Mouse (Mus musculus): Measurements from ENCODE around the gene Ciz1. TPM values are rescaled to one million over a fixed set of nuclear protein-coding genes. Genes with fewer than 3 reads are reported as not detected.
"Not testable (repeated sequence)": the region's sequence is repeated elsewhere in the genome, so short reads cannot be mapped to it uniquely, and the experiment has no call there.

Gene Ciz1
- polyA plus RNA-seq, 1 experiment from 2014 or later: 51.9 TPM

- H3K4me2 ChIP-seq: no peak overlapping the region
- H3K27me3 ChIP-seq (ENCODE audit: insufficient read depth, low read length): peaks cover 6% of the 10 kb centered on the region
- peaks cover 8% of the 10 kb centered on the region for H3K4me1 ChIP-seq (ENCODE audit: insufficient read depth)
- DNase-seq: no peak
- WGBS: 45% methylated on average over 10 of the region's 10 CpGs
- no peaks in the 10 kb centered on the region for H3K9me3 ChIP-seq (ENCODE audit: low read depth, low read length)
- no peak overlapping the region for H3K27ac ChIP-seq (ENCODE audit: low read depth)
- no peaks in the 10 kb centered on the region for H3K36me3 ChIP-seq (ENCODE audit: insufficient read depth)
- no peak for TF ChIP-seq CTCF (IDR thresholded peaks at IDR 0.05; ENCODE audit: low read depth)
- H3K4me3 ChIP-seq (ENCODE audit: low read depth, low read length): no peak overlapping the region
- no peak for ATAC-seq (ENCODE audit: insufficient read depth)
- no peak overlapping the region; the same call in 1 of the 2 replicates for H3K9ac ChIP-seq
These were observed 6.3 kb downstream of the Ciz1 start for GRCm38 (mm10) chr2:32358381-32358780.

- Histone ChIP-seq H3K27ac (ENCODE audit: low read depth) (no peak overlapping the region), H3K9ac (no peak overlapping the region)
These were observed 8.6 kb downstream of the Ciz1 start for GRCm38 (mm10) chr2:32360741-32361140.

GRCm38 (mm10) chr2:32361437-32361836 lies 9.3 kb downstream of the Ciz1 start:
- Histone ChIP-seq H3K4me3 (ENCODE audit: low read depth, low read length) (peak overlapping the region; percentile 33), H3K27me3 (ENCODE audit: insufficient read depth, low read length) (peaks cover 6% of the 10 kb centered on the region), H3K27ac (ENCODE audit: low read depth) (no peak overlapping the region), H3K4me2 (peak overlapping the region; percentile 68), H3K9me3 (ENCODE audit: low read depth, low read length) (no peaks in the 10 kb centered on the region), H3K9ac (peak overlapping the region; percentile 45), H3K36me3 (ENCODE audit: insufficient read depth) (peaks cover 9% of the 10 kb centered on the region), H3K4me1 (ENCODE audit: insufficient read depth) (peaks cover 8% of the 10 kb centered on the region)
- peak; percentile 45; the same call in 1 of the 2 replicates for ATAC-seq (ENCODE audit: insufficient read depth)
- peak; percentile 56 for TF ChIP-seq CTCF (IDR thresholded peaks at IDR 0.05; ENCODE audit: low read depth)
- DNase-seq: peak; percentile 72
- WGBS: 2% methylated on average over 24 of the region's 24 CpGs

More at GRCm38 (mm10) chr2:32360741-32361140, 8.6 kb downstream of the Ciz1 start:
- Histone ChIP-seq H3K4me3 (ENCODE audit: low read depth, low read length) (peak overlapping the region; percentile 33), H3K27me3 (ENCODE audit: insufficient read depth, low read length) (peaks cover 6% of the 10 kb centered on the region), H3K36me3 (ENCODE audit: insufficient read depth) (peaks cover 8% of the 10 kb centered on the region; the same call in 1 of the 2 replicates), H3K4me2 (peak overlapping the region; percentile 68), H3K4me1 (ENCODE audit: insufficient read depth) (peaks cover 8% of the 10 kb centered on the region), H3K9me3 (ENCODE audit: low read depth, low read length) (no peaks in the 10 kb centered on the region)
- DNase-seq: peak; percentile 81
- TF ChIP-seq CTCF (IDR thresholded peaks at IDR 0.05; ENCODE audit: low read depth): no peak
- no peak for ATAC-seq (ENCODE audit: insufficient read depth)
- 2% methylated on average over 14 of the region's 14 CpGs for WGBS

- H3K9ac ChIP-seq: peak overlapping the region; percentile 82
- ATAC-seq (ENCODE audit: insufficient read depth): not testable (repeated sequence)
These were observed 10.1 kb downstream of the Ciz1 start for GRCm38 (mm10) chr2:32362274-32362673.

GRCm38 (mm10) chr2:32362817-32363340 lies 10.8 kb downstream of the Ciz1 start:
- H3K9me3 ChIP-seq (ENCODE audit: low read depth, low read length): no peaks in the 10 kb centered on the region
- H3K36me3 ChIP-seq (ENCODE audit: insufficient read depth): peaks cover 23% of the 10 kb centered on the region
- H3K9ac ChIP-seq: peak overlapping the region; percentile 82
- WGBS: under 1% methylated on average over 53 of the region's 53 CpGs
- peak overlapping the region; percentile 77 for H3K4me3 ChIP-seq (ENCODE audit: low read depth, low read length)
- peak; percentile 82 for ATAC-seq (ENCODE audit: insufficient read depth)
- H3K4me2 ChIP-seq: peak overlapping the region; percentile 75
- peak; percentile 63 for TF ChIP-seq CTCF (IDR thresholded peaks at IDR 0.05; ENCODE audit: low read depth)
- peak; percentile 92 for DNase-seq
- peaks cover 8% of the 10 kb centered on the region for H3K4me1 ChIP-seq (ENCODE audit: insufficient read depth)
- peak overlapping the region; percentile 96 for H3K27ac ChIP-seq (ENCODE audit: low read depth)
- H3K27me3 ChIP-seq (ENCODE audit: insufficient read depth, low read length): peaks cover 6% of the 10 kb centered on the region

More at GRCm38 (mm10) chr2:32362274-32362673, 10.1 kb downstream of the Ciz1 start:
- H3K27me3 ChIP-seq (ENCODE audit: insufficient read depth, low read length); H3K9me3 ChIP-seq (ENCODE audit: low read depth, low read length); H3K4me1 ChIP-seq (ENCODE audit: insufficient read depth): not testable (repeated sequence)
- H3K27ac ChIP-seq (ENCODE audit: low read depth): peak overlapping the region; percentile 96; the same call in 1 of the 2 replicates
- peak; percentile 6 for DNase-seq
- H3K36me3 ChIP-seq (ENCODE audit: insufficient read depth): peaks cover 17% of the 10 kb centered on the region
- peak overlapping the region; percentile 77 for H3K4me3 ChIP-seq (ENCODE audit: low read depth, low read length)
- peak overlapping the region; percentile 75 for H3K4me2 ChIP-seq
- 27% methylated on average over 5 of the region's 5 CpGs for WGBS

GRCm38 (mm10) chr2:32363376-32364106 lies 11.4 kb downstream of the Ciz1 start:
- no peaks in the 10 kb centered on the region for H3K9me3 ChIP-seq (ENCODE audit: low read depth, low read length)
- no peak for TF ChIP-seq CTCF (IDR thresholded peaks at IDR 0.05; ENCODE audit: low read depth)
- H3K4me3 ChIP-seq (ENCODE audit: low read depth, low read length): peak overlapping the region; percentile 77
- H3K4me2 ChIP-seq: peak overlapping the region; percentile 75
- peak; percentile 64 for DNase-seq
- H3K27ac ChIP-seq (ENCODE audit: low read depth): peak overlapping the region; percentile 96
- WGBS: 9% methylated on average over 19 of the region's 19 CpGs
- H3K9ac ChIP-seq: peak overlapping the region; percentile 82
- H3K27me3 ChIP-seq (ENCODE audit: insufficient read depth, low read length): peaks cover 6% of the 10 kb centered on the region
- H3K36me3 ChIP-seq (ENCODE audit: insufficient read depth): peaks cover 29% of the 10 kb centered on the region
- peaks cover 8% of the 10 kb centered on the region for H3K4me1 ChIP-seq (ENCODE audit: insufficient read depth)
- peak; percentile 42; the same call in 1 of the 2 replicates for ATAC-seq (ENCODE audit: insufficient read depth)

- ATAC-seq (ENCODE audit: insufficient read depth): no peak
- H3K4me3 ChIP-seq (ENCODE audit: low read depth, low read length): peak overlapping the region; percentile 77
- H3K27ac ChIP-seq (ENCODE audit: low read depth): 0 out of 2 replicates have a peak overlapping the region, but pooled peaks have one; percentile 96
- peaks cover 8% of the 10 kb centered on the region for H3K4me1 ChIP-seq (ENCODE audit: insufficient read depth)
- H3K27me3 ChIP-seq (ENCODE audit: insufficient read depth, low read length): peaks cover 6% of the 10 kb centered on the region
- H3K9me3 ChIP-seq (ENCODE audit: low read depth, low read length): no peaks in the 10 kb centered on the region
- no peak for TF ChIP-seq CTCF (IDR thresholded peaks at IDR 0.05; ENCODE audit: low read depth)
- DNase-seq: no peak
- peak overlapping the region; percentile 75 for H3K4me2 ChIP-seq
- peaks cover 31% of the 10 kb centered on the region for H3K36me3 ChIP-seq (ENCODE audit: insufficient read depth)
- peak overlapping the region; percentile 82; the same call in 1 of the 2 replicates for H3K9ac ChIP-seq
- 80% methylated on average over 8 of the region's 8 CpGs for WGBS
These were observed 12.0 kb downstream of the Ciz1 start for GRCm38 (mm10) chr2:32364121-32364520.

Measured in lung, embryonic 14.5 days (tissue).